Mouse (Mus musculus) cerebellum, postnatal 25 days (tissue): Measurements from ENCODE around the gene Rftn2.

Source experiments
- DNase-seq, 2 experiments: peaks; one replicate each; pipeline ENCODE4 v3.0.0; 2021; ENCODE audit warnings: mixed read lengths in 2 of 2

The Rftn2 gene

GRCm38 (mm10) chr1:55226011-55226857 is at the start of gene Rftn2:
Gene Rftn2 (minus strand): TSS chr1:55226782.
- DNase-seq: peak; percentile 24 to 30

- no peak for DNase-seq
Measured at GRCm38 (mm10) chr1:55265447-55265846, 38.9 kb upstream of the Rftn2 start.

- DNase-seq: no peak
Measured at GRCm38 (mm10) chr1:55264385-55264784, 37.8 kb upstream of the Rftn2 start.

GRCm38 (mm10) chr1:55246374-55246773 is 19.8 kb upstream of the Rftn2 start:
- DNase-seq: no peak

- DNase-seq: peak; percentile 25 to 55
Measured at GRCm38 (mm10) chr1:55239237-55239636, 12.7 kb upstream of the Rftn2 start.

- peak in 1 of 2 experiments; percentile 20 for DNase-seq
Measured at GRCm38 (mm10) chr1:55238496-55238895, 11.9 kb upstream of the Rftn2 start.

- DNase-seq: peak; percentile 50 to 51
Measured at GRCm38 (mm10) chr1:55237643-55238161, 11.1 kb upstream of the Rftn2 start.

- DNase-seq: peak; percentile 95 to 98
Measured at GRCm38 (mm10) chr1:55236890-55237642, 10.5 kb upstream of the Rftn2 start, which contains the start of gene Mars2. Gene Mars2 (plus strand): TSS chr1:55237177.

GRCm38 (mm10) chr1:55236487-55236886 is 9.9 kb upstream of the Rftn2 start:
- no peak for DNase-seq

- no peak for DNase-seq
Measured at GRCm38 (mm10) chr1:55234910-55235520, 8.4 kb upstream of the Rftn2 start.

- DNase-seq: no peak
Measured at GRCm38 (mm10) chr1:55228256-55228884, 1.8 kb upstream of the Rftn2 start.

- no peak for DNase-seq
Measured at GRCm38 (mm10) chr1:55227376-55227775, 794 bp upstream of the Rftn2 start.

GRCm38 (mm10) chr1:55225398-55225797 is 1.2 kb downstream of the Rftn2 start:
- no peak for DNase-seq

- peak; percentile 50 to 61 for DNase-seq
Measured at GRCm38 (mm10) chr1:55224111-55224510, 2.5 kb downstream of the Rftn2 start.

GRCm38 (mm10) chr1:55223026-55223425 is 3.6 kb downstream of the Rftn2 start:
- DNase-seq: no peak

GRCm38 (mm10) chr1:55221352-55221751 is 5.2 kb downstream of the Rftn2 start:
- DNase-seq: peak in 1 of 2 experiments; percentile 43

- DNase-seq: no peak
Measured at GRCm38 (mm10) chr1:55217191-55217590, 9.4 kb downstream of the Rftn2 start.

GRCm38 (mm10) chr1:55215185-55215813 is 11.3 kb downstream of the Rftn2 start:
- DNase-seq: no peak

GRCm38 (mm10) chr1:55213936-55214335 is 12.6 kb downstream of the Rftn2 start:
- DNase-seq: no peak

- no peak for DNase-seq
Measured at GRCm38 (mm10) chr1:55213475-55213874, 13.1 kb downstream of the Rftn2 start.

- DNase-seq: no peak
Measured at GRCm38 (mm10) chr1:55212771-55213170, 13.8 kb downstream of the Rftn2 start.

GRCm38 (mm10) chr1:55211081-55211480 is 15.5 kb downstream of the Rftn2 start:
- no peak for DNase-seq
